Mouse (Mus musculus) brain, embryonic 14.5 days (tissue): ENCODE data around the gene Clec3b. TPM values are rescaled to one million over a fixed set of nuclear protein-coding genes. Genes with fewer than 3 reads are reported as not detected.

ENCODE experiments used
- DNase-seq: peaks from one replicate; pipeline ENCODE4 v3.0.0-alpha.2; 2011; ENCODE audit warnings: low read depth
- CTCF ChIP-seq: fragments of 200-500 bp; IDR thresholded peaks from 2 replicates; pipeline ENCODE4 v1.5.1; 2012; ENCODE audit warnings: inconsistent platforms, mild to moderate bottlenecking, moderate library complexity, borderline replicate concordance; ENCODE audit not compliant: insufficient read depth, insufficient read length; ENCODE audit errors: extremely low read depth
- POLR2A ChIP-seq: fragments of 200-500 bp; IDR thresholded peaks from 2 replicates; pipeline ENCODE4 v1.6.1; 2012; ENCODE audit warnings: mild to moderate bottlenecking, inconsistent platforms, borderline replicate concordance; ENCODE audit not compliant: poor library complexity, insufficient read depth, insufficient read length, severe bottlenecking; ENCODE audit errors: extremely low read depth
- polyA plus RNA-seq: library from polyadenylated mRNA; depleted of rRNA; stranded (reverse); fragments of >200 nt; gene quantifications from 2 replicates; pipeline ENCODE4 v1.2.3, GENCODE M21; 2012; rRNA removed

Gene Clec3b
- polyA plus RNA-seq, 1 experiment: 5.0 TPM

GRCm38 (mm10) chr9:123188271-123188670, 37.5 kb downstream of the Clec3b start:
- TF ChIP-seq POLR2A (no peak), CTCF (no peak)
- no peak for DNase-seq

GRCm38 (mm10) chr9:123200116-123200515, 49.4 kb downstream of the Clec3b start:
- DNase-seq: no peak
- TF ChIP-seq CTCF (no peak), POLR2A (no peak)

DNA sequence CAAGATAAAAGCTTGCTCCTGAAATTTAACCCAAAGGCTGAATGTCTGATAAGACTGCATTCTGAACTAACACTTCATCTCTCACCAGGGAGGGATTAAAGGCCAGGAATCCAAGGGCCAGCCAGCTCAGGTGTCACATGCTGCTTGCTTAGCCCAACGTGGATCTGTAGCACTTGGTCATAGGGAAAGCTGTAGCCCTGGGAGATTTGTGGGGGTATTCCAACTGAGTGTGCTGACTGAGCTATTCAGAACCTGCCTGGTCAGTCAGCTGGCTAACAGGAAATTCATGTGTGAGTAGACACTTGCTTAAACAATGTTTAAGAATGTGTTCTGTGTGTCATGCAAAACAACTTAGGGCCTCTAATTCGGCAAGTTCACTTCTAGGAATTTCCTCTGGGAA, 55.8 kb downstream of the Clec3b start:
- no peak for TF ChIP-seq CTCF
- TF ChIP-seq POLR2A: no peak
- no peak for DNase-seq

GRCm38 (mm10) chr9:123206948-123207347, 56.2 kb downstream of the Clec3b start:
- TF ChIP-seq CTCF (no peak), POLR2A (no peak)
- DNase-seq: no peak

Other genes starting within 250 kb of the Clec3b start
- 12.4 and 13.1 TPM in 2 replicates for gene Zfp105, start 227.9 kb upstream of the Clec3b start, polyA plus RNA-seq
- gene 1110059G10Rik, start 199.9 kb upstream of the Clec3b start, polyA plus RNA-seq: 17.7 and 23.8 TPM in 2 replicates
- gene Kif15, start 199.9 kb upstream of the Clec3b start, polyA plus RNA-seq: 19.0 and 41.9 TPM in 2 replicates
- gene Tmem42, start 129.6 kb upstream of the Clec3b start, polyA plus RNA-seq: 16.5 and 19.1 TPM in 2 replicates
- 0.54 and 0.71 TPM in 2 replicates for gene Tgm4, start 116.2 kb upstream of the Clec3b start, polyA plus RNA-seq
- 85.5 and 92.3 TPM in 2 replicates for gene Zdhhc3, start 37.7 kb upstream of the Clec3b start, polyA plus RNA-seq
- gene Exosc7, start 37.7 kb upstream of the Clec3b start, polyA plus RNA-seq: 64.4 and 85.6 TPM in 2 replicates
- gene Cdcp1, start 65.1 kb downstream of the Clec3b start, polyA plus RNA-seq: 0.59 and 0.60 TPM in 2 replicates
- 47.3 and 54.0 TPM in 2 replicates for gene Tmem158, start 109.8 kb downstream of the Clec3b start, polyA plus RNA-seq
- gene Lars2, start 216.0 kb downstream of the Clec3b start, polyA plus RNA-seq: 356 and 1,494 TPM in 2 replicates